In the genomic region with DNA sequence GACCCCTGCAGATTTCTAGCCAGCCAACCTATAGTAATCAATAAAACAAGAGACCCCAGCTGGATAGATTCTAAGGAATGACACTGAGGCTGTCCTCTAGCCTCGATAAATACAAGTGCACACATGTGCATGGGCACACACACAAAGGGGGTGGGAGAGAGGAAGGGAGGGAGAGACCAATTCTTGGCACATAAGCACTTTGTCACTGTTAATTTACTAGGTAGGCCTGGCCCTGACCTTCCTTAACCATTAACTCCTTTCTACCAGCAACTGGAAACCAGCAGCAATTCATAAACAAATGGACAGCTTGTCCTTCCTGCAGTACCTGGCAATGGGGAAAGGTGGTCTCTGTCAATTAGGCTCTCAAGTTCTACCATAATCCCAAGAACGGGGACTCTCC, we compare ENCODE assay signal across 21 mouse cellular contexts. TPM values are rescaled to one million over a fixed set of nuclear protein-coding genes. Genes with fewer than 3 reads are reported as not detected.
DNase-seq lines count a peak whose midpoint lies in the region; ATAC-seq and TF ChIP-seq lines count a peak whose summit lies in the region.
"Had no signal": no experiment of that assay in that cellular context is flagged by ENCODE, and none has a peak within 500 bp of the region (broad histone marks: within the 10 kb centered on the region; RNA-seq: fewer than 3 reads in every experiment).

No protein-coding gene starts in this region.

- H3K27me3 ChIP-seq in liver, adult 2 months (ENCODE audit: control insufficient read depth, insufficient read depth, low read length): no peaks in the 10 kb centered on the region
- H3K27me3 ChIP-seq in kidney, embryonic 16.5 days (ENCODE audit: insufficient read depth, low read length): no peaks in the 10 kb centered on the region
- no peaks in the 10 kb centered on the region for H3K27me3 ChIP-seq in liver, embryonic 14.5 days (ENCODE audit: control insufficient read depth, insufficient read depth, low read length)
- H3K27me3 ChIP-seq: heart, embryonic 12.5 days; hindbrain, embryonic 13.5 days; megakaryocyte, embryonic 14.5 days had no signal

- H3K9ac ChIP-seq in liver, adult 2 months (ENCODE audit: low read depth, low read length): peak overlapping the region; percentile 46
- H3K9ac ChIP-seq in kidney, embryonic 16.5 days (replicated peaks; ENCODE audit: low read length): no peak overlapping the region
- no peak overlapping the region for H3K9ac ChIP-seq in liver, embryonic 14.5 days (replicated peaks)
- H3K9ac ChIP-seq: heart, embryonic 12.5 days; hindbrain, embryonic 13.5 days had no signal

- peak overlapping the region; percentile 94 for H3K27ac ChIP-seq in liver, adult 2 months (replicated peaks; ENCODE audit: insufficient read depth, low read depth, low read length)
- H3K27ac ChIP-seq in kidney, embryonic 16.5 days (ENCODE audit: low read length): peak overlapping the region; percentile 55
- no peak overlapping the region for H3K27ac ChIP-seq in liver, embryonic 14.5 days
- H3K27ac ChIP-seq: hindbrain, embryonic 13.5 days had no signal

- 23% methylated on average over 2 of the region's 2 CpGs for WGBS in liver, adult 2 months
- 38% methylated on average over 2 of the region's 2 CpGs for WGBS in kidney, embryonic 16.5 days
- WGBS in liver, embryonic 14.5 days (ENCODE audit: insufficient replicate concordance): 65% methylated on average over 2 of the region's 2 CpGs

- TF ChIP-seq CTCF in liver, adult 2 months (IDR thresholded peaks at IDR 0.05; ENCODE audit: low read depth, low read length): no peak
- no peak for TF ChIP-seq CTCF in liver, embryonic 14.5 days (IDR thresholded peaks at IDR 0.05; ENCODE audit: low read depth)

- peaks cover 55% of the 10 kb centered on the region for H3K4me1 ChIP-seq in liver, adult 2 months (ENCODE audit: control insufficient read depth, insufficient read depth, low read length)
- peaks cover 62% of the 10 kb centered on the region for H3K4me1 ChIP-seq in kidney, embryonic 16.5 days (ENCODE audit: insufficient read depth, low read length)
- H3K4me1 ChIP-seq in liver, embryonic 14.5 days (replicated peaks; ENCODE audit: control insufficient read depth in 2 of 2, insufficient read depth in 2 of 2, low read length in 1 of 2): peaks cover 0 to 23% of the 10 kb centered on the region in 2 experiments; a peak in 2 of 4 replicates

- TF ChIP-seq POLR2A in liver, adult 2 months (IDR thresholded peaks at IDR 0.05; ENCODE audit: extremely low read depth, insufficient read depth, low read length): no peak

- H3K4me2 ChIP-seq in kidney, embryonic 16.5 days (replicated peaks; ENCODE audit: low read depth, low read length): no peak overlapping the region
- no peak overlapping the region for H3K4me2 ChIP-seq in liver, embryonic 14.5 days (ENCODE audit: low read depth)
- H3K4me2 ChIP-seq: heart, embryonic 12.5 days; hindbrain, embryonic 13.5 days had no signal

- 0 out of 2 replicates have a peak, but pooled peaks have one; percentile 55 for ATAC-seq in kidney, embryonic 16.5 days (ENCODE audit: low FRiP score, low TSS enrichment)
- 0 out of 2 replicates have a peak, but pooled peaks have one; percentile 28 for ATAC-seq in liver, embryonic 14.5 days (ENCODE audit: insufficient read depth)
- ATAC-seq: forebrain, embryonic 16.5 days; inflammation-experienced regulatory T-cells, adult 6 months had no signal

- TF ChIP-seq EP300 in liver, embryonic 14.5 days (IDR thresholded peaks at IDR 0.05; ENCODE audit: low read depth): no peak

- H3K9me3 ChIP-seq in kidney, embryonic 16.5 days (ENCODE audit: low read length): no peaks in the 10 kb centered on the region; the same call in 1 of the 2 replicates
- no peaks in the 10 kb centered on the region for H3K9me3 ChIP-seq in liver, embryonic 14.5 days (ENCODE audit: control insufficient read depth, low read length)
- H3K9me3 ChIP-seq: heart, embryonic 12.5 days; hindbrain, embryonic 13.5 days had no signal

- no peak overlapping the region for H3K4me3 ChIP-seq in liver, adult 2 months (ENCODE audit: insufficient read depth, low read depth, low read length)
- no peak overlapping the region for H3K4me3 ChIP-seq in kidney, embryonic 16.5 days (ENCODE audit: low read length)
- no peak overlapping the region for H3K4me3 ChIP-seq in liver, embryonic 14.5 days (ENCODE audit: insufficient read depth in 1 of 2, low read depth in 2 of 2, low read length in 2 of 2)
- H3K4me3 ChIP-seq: heart, embryonic 12.5 days; hindbrain, embryonic 13.5 days; megakaryocyte, embryonic 14.5 days had no signal

- no peaks in the 10 kb centered on the region for H3K36me3 ChIP-seq in liver, adult 2 months (ENCODE audit: control insufficient read depth, insufficient read depth, low read length)
- H3K36me3 ChIP-seq in kidney, embryonic 16.5 days (ENCODE audit: insufficient read depth, low read length): no peaks in the 10 kb centered on the region
- H3K36me3 ChIP-seq in liver, embryonic 14.5 days (replicated peaks; ENCODE audit: control insufficient read depth, insufficient read depth, low read depth): no peaks in the 10 kb centered on the region
- H3K36me3 ChIP-seq: heart, embryonic 12.5 days; hindbrain, embryonic 13.5 days had no signal

- peak; percentile 93 for DNase-seq in liver, adult 2 months (ENCODE audit: extremely low read depth, low read depth, low spot score)
- DNase-seq in liver: no peak
- DNase-seq in kidney, adult 8-10 months: peak; percentile 53 to 73
- DNase-seq in liver, embryonic 14.5 days (ENCODE audit: low read depth in 3 of 3, low spot score in 3 of 3): no peak
- DNase-seq in thymus, postnatal 0 days (ENCODE audit: low spot score): no peak
- no peak for DNase-seq in layer of hippocampus, adult 8-10 months (ENCODE audit: low spot score in 2 of 2)
- DNase-seq: cerebellum, adult 2 months; cerebellum, postnatal 36 days; heart, postnatal 14 days; left cerebral cortex, postnatal 4 days; lung, adult 18-20 months; thymus, postnatal 14 days had no signal

- H3K79me2 ChIP-seq in liver, adult 2 months (ENCODE audit: control insufficient read depth, insufficient read depth, low read length): peaks cover 54% of the 10 kb centered on the region

RNA-seq across cellular contexts. Expression of a gene that starts 8.3 kb away (rescaled TPM):
- total RNA-seq in liver, adult 2 months (2014; rRNA removed): 27.6 and 31.5 TPM in 2 replicates
- 5.6 and 6.5 TPM in 2 replicates for polyA plus RNA-seq in liver, adult 2 months (2012; rRNA removed)
- polyA plus RNA-seq in kidney, embryonic 16.5 days (2015; fragmentation: Nextera tagmentation; extraction: Ambion mirVana): 5.6 and 6.1 TPM in 2 replicates
- polyA plus RNA-seq in liver, embryonic 14.5 days (2012; rRNA removed): 1.5 and 2.2 TPM in 2 replicates
- polyA plus RNA-seq in liver, embryonic 14.5 days (2014; fragmentation: Nextera tagmentation; extraction: Ambion mirVana): 1.5 and 1.6 TPM in 2 replicates
- polyA plus RNA-seq in thymus, postnatal 0 days (2015; fragmentation: Nextera tagmentation; extraction: Ambion mirVana): 5.0 and 7.0 TPM in 2 replicates
- 10 to 100 TPM; 27.7 to 34.0 (median 29.0) TPM for total RNA-seq in layer of hippocampus, adult 8-10 months (2022)

RNA-seq across cellular contexts. Expression of a gene that starts 34.0 kb away (rescaled TPM):
- total RNA-seq in liver, adult 2 months (2014; rRNA removed): not detected in 2 replicates
- polyA plus RNA-seq in liver, adult 2 months (2012; rRNA removed): 0.05 TPM in 1 of 2 replicates, not detected in the other
- polyA plus RNA-seq in kidney, embryonic 16.5 days (2015; fragmentation: Nextera tagmentation; extraction: Ambion mirVana): 0.90 and 0.95 TPM in 2 replicates
- 0.02 TPM in 2 replicates for polyA plus RNA-seq in liver, embryonic 14.5 days (2012; rRNA removed)
- not detected in 2 replicates for polyA plus RNA-seq in liver, embryonic 14.5 days (2014; fragmentation: Nextera tagmentation; extraction: Ambion mirVana)
- polyA plus RNA-seq in thymus, postnatal 0 days (2015; fragmentation: Nextera tagmentation; extraction: Ambion mirVana): 0.08 TPM in 1 of 2 replicates, not detected in the other
- under 1 TPM in 2 of 4 experiments, not detected in 2; 0.58 to 0.66 TPM for total RNA-seq in layer of hippocampus, adult 8-10 months (2022)
- total RNA-seq: adrenal gland, adult 18-20 months; heart, postnatal 14 days; layer of hippocampus, adult 18-20 months; left cerebral cortex, postnatal 4 days had no signal
- polyA plus RNA-seq: C2C12; inflammation-experienced regulatory T-cells, adult 6 months had no signal

Comparison
In these comparisons a context has a peak if more than half of its experiments do, and no peak if none do; other contexts are left out.
1. DNase-seq: peak in liver, adult 2 months (single experiment) and kidney, adult 8-10 months (2 of 2); none in liver (single experiment), liver, embryonic 14.5 days (0 of 3), thymus, postnatal 0 days (single experiment) and layer of hippocampus, adult 8-10 months (0 of 2).